Mouse (Mus musculus): Measurements from ENCODE around the gene Samd11. TPM values are rescaled to one million over a fixed set of nuclear protein-coding genes. Genes with fewer than 3 reads are reported as not detected.

Samd11 gene
- polyA plus RNA-seq, 1 experiment from 2014 or later: 2.9 TPM

GRCm38 (mm10) chr4:156208872-156209271 is 46.6 kb downstream of the Samd11 start:
- Histone ChIP-seq H3K4me3 (no peak overlapping the region), H3K27me3 (peaks cover 12% of the 10 kb centered on the region; the same call in 1 of the 2 replicates), H3K9me3 (no peaks in the 10 kb centered on the region), H3K4me1 (replicated peaks) (peaks cover 16% of the 10 kb centered on the region), H3K27ac (replicated peaks) (no peak overlapping the region), H3K9ac (no peak overlapping the region), H3K36me3 (0 out of 2 replicates have a peak, but pooled peaks cover 3% of the 10 kb centered on the region), H3K4me2 (no peak overlapping the region)
- ATAC-seq (ENCODE audit: low read depth): no peak
- 91% methylated on average over 4 of the region's 4 CpGs for WGBS

GRCm38 (mm10) chr4:156203413-156204131 is 51.9 kb downstream of the Samd11 start:
- under 1% methylated on average over 49 of the region's 49 CpGs for WGBS
- H3K27ac ChIP-seq (replicated peaks): peak overlapping the region; percentile 68
- peak overlapping the region; percentile 79 for H3K9ac ChIP-seq
- H3K27me3 ChIP-seq: peaks cover 26% of the 10 kb centered on the region; the same call in 1 of the 2 replicates
- peak overlapping the region; percentile 55 for H3K4me3 ChIP-seq
- H3K9me3 ChIP-seq: no peaks in the 10 kb centered on the region
- peaks cover 29% of the 10 kb centered on the region for H3K4me1 ChIP-seq (replicated peaks)
- H3K36me3 ChIP-seq: 0 out of 2 replicates have a peak, but pooled peaks cover 3% of the 10 kb centered on the region
- peak; percentile 51 for ATAC-seq (ENCODE audit: low read depth)
- peak overlapping the region; percentile 92 for H3K4me2 ChIP-seq

DNA sequence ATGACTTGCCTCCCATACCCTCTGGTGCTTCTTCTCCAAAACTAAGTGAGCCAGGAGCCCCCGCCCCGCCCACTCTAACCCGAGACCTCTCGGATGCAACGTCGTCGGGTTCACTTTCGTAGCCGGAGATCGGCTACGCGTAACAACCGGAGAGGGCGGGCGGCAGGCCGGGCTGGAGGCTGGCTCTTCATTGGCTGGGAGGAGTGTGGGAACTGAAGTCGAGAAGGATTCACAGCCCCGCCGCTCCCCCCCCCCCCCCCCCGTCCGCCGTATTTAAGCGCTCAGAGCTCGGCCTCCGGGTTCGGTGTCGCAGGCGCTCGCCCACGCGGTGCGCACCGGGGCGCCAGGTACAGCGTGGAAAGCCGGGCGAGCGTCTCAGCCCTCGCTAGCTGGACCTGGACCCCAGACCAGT is 52.5 kb downstream of the Samd11 start, which contains the start of gene AW011738:
Gene AW011738 (plus strand): TSS at position 304 of the 412 bp plus-strand sequence.
- WGBS: under 1% methylated on average over 38 of the region's 39 CpGs
- peak within 1 kb of the TSS; percentile 55 for H3K4me3 ChIP-seq
- 0 out of 2 replicates have a peak, but pooled peaks cover 3% of the 10 kb centered on the region for H3K36me3 ChIP-seq
- ATAC-seq (ENCODE audit: low read depth): peak; percentile 75
- peak within 1 kb of the TSS; percentile 77 for H3K27ac ChIP-seq (replicated peaks)
- H3K4me2 ChIP-seq: peak within 1 kb of the TSS; percentile 92
- peaks cover 26% of the 10 kb centered on the region; the same call in 1 of the 2 replicates for H3K27me3 ChIP-seq
- no peaks in the 10 kb centered on the region for H3K9me3 ChIP-seq
- H3K9ac ChIP-seq: peak within 1 kb of the TSS; percentile 79
- peaks cover 29% of the 10 kb centered on the region for H3K4me1 ChIP-seq (replicated peaks)

DNA sequence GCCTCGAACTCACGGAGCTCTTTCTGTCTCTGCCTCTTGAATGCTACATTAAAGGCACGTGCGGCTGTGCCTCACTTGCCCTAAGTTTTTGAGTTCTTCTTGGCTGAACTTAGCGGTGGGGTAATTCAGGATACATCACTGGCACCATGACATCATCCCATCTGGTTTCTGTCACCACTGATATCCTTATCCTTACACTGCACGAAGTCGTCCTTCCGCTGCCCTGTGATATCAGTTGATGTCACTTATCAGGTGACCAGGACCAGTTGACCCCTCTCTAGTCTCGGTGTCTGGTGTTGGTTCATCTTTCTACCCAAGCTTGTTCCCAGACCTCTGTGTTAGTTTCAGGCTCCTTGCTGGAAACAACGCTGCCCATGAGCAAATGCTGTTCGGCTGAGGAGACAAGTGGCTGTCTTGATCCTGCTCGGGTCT is 53.0 kb downstream of the Samd11 start:
- H3K4me3 ChIP-seq: peak overlapping the region; percentile 55
- ATAC-seq (ENCODE audit: low read depth): no peak
- H3K36me3 ChIP-seq: 0 out of 2 replicates have a peak, but pooled peaks cover 3% of the 10 kb centered on the region
- peak overlapping the region; percentile 79 for H3K9ac ChIP-seq
- H3K9me3 ChIP-seq: no peaks in the 10 kb centered on the region
- H3K27me3 ChIP-seq: peaks cover 26% of the 10 kb centered on the region; the same call in 1 of the 2 replicates
- peak overlapping the region; percentile 92 for H3K4me2 ChIP-seq
- 44% methylated on average over 12 of the region's 12 CpGs for WGBS
- H3K4me1 ChIP-seq (replicated peaks): peaks cover 29% of the 10 kb centered on the region
- peak overlapping the region; percentile 77 for H3K27ac ChIP-seq (replicated peaks)

- WGBS: 64% methylated on average over 10 of the region's 10 CpGs
- Histone ChIP-seq H3K27me3 (peaks cover 26% of the 10 kb centered on the region; the same call in 1 of the 2 replicates), H3K27ac (replicated peaks) (no peak within 1 kb of the TSS), H3K4me1 (replicated peaks) (peaks cover 37% of the 10 kb centered on the region), H3K9me3 (no peaks in the 10 kb centered on the region), H3K4me3 (no peak within 1 kb of the TSS), H3K9ac (no peak within 1 kb of the TSS), H3K4me2 (no peak within 1 kb of the TSS), H3K36me3 (no peaks in the 10 kb centered on the region)
- ATAC-seq (ENCODE audit: low read depth): no peak
Observed at GRCm38 (mm10) chr4:156200623-156201475, 54.6 kb downstream of the Samd11 start, which contains the start of gene Isg15. Gene Isg15, minus strand, starts transcription at chr4:156200818.

GRCm38 (mm10) chr4:156197829-156198205 is 57.6 kb downstream of the Samd11 start:
- peak; percentile 94 for ATAC-seq (ENCODE audit: low read depth)
- H3K4me2 ChIP-seq: peak overlapping the region; percentile 56
- peaks cover 8% of the 10 kb centered on the region; the same call in 1 of the 2 replicates for H3K27me3 ChIP-seq
- H3K9me3 ChIP-seq: no peaks in the 10 kb centered on the region
- peak overlapping the region; percentile 76 for H3K9ac ChIP-seq
- peak overlapping the region; percentile 91 for H3K4me3 ChIP-seq
- WGBS: under 1% methylated on average over 26 of the region's 26 CpGs
- peaks cover 44% of the 10 kb centered on the region for H3K4me1 ChIP-seq (replicated peaks)
- peaks cover 23% of the 10 kb centered on the region for H3K36me3 ChIP-seq
- peak overlapping the region; percentile 97 for H3K27ac ChIP-seq (replicated peaks)

GRCm38 (mm10) chr4:156197131-156197828 is 58.2 kb downstream of the Samd11 start, which contains the start of gene Agrn:
Gene Agrn, minus strand, starts transcription at chr4:156197488.
- H3K27ac ChIP-seq (replicated peaks): peak within 1 kb of the TSS; percentile 97
- peak within 1 kb of the TSS; percentile 88 for H3K4me2 ChIP-seq
- H3K27me3 ChIP-seq: peaks cover 3% of the 10 kb centered on the region; the same call in 1 of the 2 replicates
- peaks cover 29% of the 10 kb centered on the region for H3K36me3 ChIP-seq
- under 1% methylated on average over 33 of the region's 88 CpGs for WGBS
- peaks cover 44% of the 10 kb centered on the region for H3K4me1 ChIP-seq (replicated peaks)
- no peaks in the 10 kb centered on the region for H3K9me3 ChIP-seq
- ATAC-seq (ENCODE audit: low read depth): peak; percentile 78
- H3K9ac ChIP-seq: peak within 1 kb of the TSS; percentile 95
- peak within 1 kb of the TSS; percentile 91 for H3K4me3 ChIP-seq

Small RNA genes lying within 50 kb of the gene (microRNA-seq; reads per million reads assigned to microRNA genes)
- gene Mir7658: 1.2 reads per million

Other genes with a start within 250 kb of the Samd11 start
- 0.77 and 1.2 TPM in 2 replicates for gene Tnfrsf4, start 241.8 kb downstream of the Samd11 start, polyA plus RNA-seq (2015; fragmentation: Nextera tagmentation; extraction: Ambion mirVana)
- 1.6 and 2.7 TPM in 2 replicates for gene Tnfrsf18, start 229.5 kb downstream of the Samd11 start, polyA plus RNA-seq (2015; fragmentation: Nextera tagmentation; extraction: Ambion mirVana)
- not detected in 2 replicates for gene Ttll10, start 196.2 kb downstream of the Samd11 start, polyA plus RNA-seq (2015; fragmentation: Nextera tagmentation; extraction: Ambion mirVana)
- gene 9430015G10Rik, start 145.7 kb downstream of the Samd11 start, polyA plus RNA-seq (2015; fragmentation: Nextera tagmentation; extraction: Ambion mirVana): 25.0 and 27.7 TPM in 2 replicates
- 0.66 and 0.69 TPM in 2 replicates for gene Rnf223, start 125.1 kb downstream of the Samd11 start, polyA plus RNA-seq (2015; fragmentation: Nextera tagmentation; extraction: Ambion mirVana)
- gene Agrn, start 58.2 kb downstream of the Samd11 start, polyA plus RNA-seq (2015; fragmentation: Nextera tagmentation; extraction: Ambion mirVana): 120 and 122 TPM in 2 replicates
- 0.84 and 2.2 TPM in 2 replicates for gene Isg15, start 54.8 kb downstream of the Samd11 start, polyA plus RNA-seq (2015; fragmentation: Nextera tagmentation; extraction: Ambion mirVana)
- gene AW011738, start 52.4 kb downstream of the Samd11 start, polyA plus RNA-seq (2015; fragmentation: Nextera tagmentation; extraction: Ambion mirVana): 5.1 and 5.6 TPM in 2 replicates
- gene Perm1, start 39.8 kb downstream of the Samd11 start, polyA plus RNA-seq (2015; fragmentation: Nextera tagmentation; extraction: Ambion mirVana): 1.8 TPM in 2 replicates
- gene Plekhn1, start 20.8 kb downstream of the Samd11 start, polyA plus RNA-seq (2015; fragmentation: Nextera tagmentation; extraction: Ambion mirVana): 26.1 and 27.3 TPM in 2 replicates
- 49.5 and 54.8 TPM in 2 replicates for gene Noc2l, start 19.6 kb downstream of the Samd11 start, polyA plus RNA-seq (2015; fragmentation: Nextera tagmentation; extraction: Ambion mirVana)
- gene Vmn2r-ps159, start 75.4 kb upstream of the Samd11 start, polyA plus RNA-seq (2015; fragmentation: Nextera tagmentation; extraction: Ambion mirVana): not detected in 2 replicates